Comparison of ENCODE assay signal across 8 mouse cellular contexts in the genomic region with DNA sequence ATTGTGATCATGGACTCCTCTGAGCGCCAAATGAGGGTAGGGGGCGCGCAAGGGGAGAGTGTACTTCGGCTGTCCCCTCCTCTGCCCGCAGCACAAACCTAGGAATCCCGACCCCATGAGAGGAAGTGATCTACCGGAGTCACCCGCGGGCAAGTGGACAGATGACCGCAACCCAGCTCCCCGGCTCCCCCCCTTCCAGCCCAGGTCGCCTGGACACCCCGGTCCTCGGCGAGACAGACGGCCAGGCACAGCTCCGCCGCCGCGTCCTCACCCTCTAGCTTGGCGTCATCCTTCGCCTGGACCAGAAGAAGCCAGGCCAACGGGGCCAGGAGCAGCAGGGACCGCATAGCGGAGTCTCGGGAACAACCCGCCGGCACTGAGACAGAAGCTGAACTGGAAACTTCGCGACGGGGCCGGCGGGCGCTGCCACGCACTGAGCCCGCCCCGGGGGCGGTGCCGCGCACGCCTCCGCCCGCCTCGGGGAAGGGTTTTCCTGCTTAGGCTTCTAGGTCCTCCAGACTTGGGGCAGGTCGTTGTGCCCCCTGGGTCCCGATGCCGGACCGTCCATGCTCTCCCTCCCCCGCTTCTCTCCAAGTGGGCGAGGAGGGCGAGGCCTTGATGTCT. TPM values are rescaled to one million over a fixed set of nuclear protein-coding genes. Genes with fewer than 3 reads are reported as not detected.
DNase-seq lines count a peak whose midpoint lies in the region; ATAC-seq and TF ChIP-seq lines count a peak whose summit lies in the region.

A gene (minus strand): TSS at position 437 of the 624 bp plus-strand sequence.

- peak; percentile 48; the same call in 1 of the 2 replicates for ATAC-seq in erythroblast, adult 5-6 weeks (replicated peaks; ENCODE audit: low FRiP score, poor library complexity, severe bottlenecking)
- ATAC-seq in limb, embryonic 13.5 days (ENCODE audit: low FRiP score, low read depth), result peak; percentile 74
- peak; percentile 41 for ATAC-seq in midbrain, embryonic 14.5 days (ENCODE audit: low FRiP score, low TSS enrichment)

- peak within 1 kb of the TSS; percentile 48 for H3K4me3 ChIP-seq in C2C12 (ENCODE audit: insufficient read depth, poor library complexity, severe bottlenecking)
- H3K4me3 ChIP-seq in bone marrow macrophage, adult 2 months (ENCODE audit: insufficient read depth, low read length), result peak within 1 kb of the TSS; percentile 97
- H3K4me3 ChIP-seq in limb, embryonic 13.5 days, result peak within 1 kb of the TSS; percentile 80
- peak within 1 kb of the TSS; percentile 48 for H3K4me3 ChIP-seq in midbrain, embryonic 14.5 days (replicated peaks; ENCODE audit: low read depth, low read length)
- peak within 1 kb of the TSS; percentile 97 for H3K4me3 ChIP-seq in spleen, adult 2 months (ENCODE audit: extremely low read depth, insufficient read depth, insufficient read length)

- H3K36me3 ChIP-seq in C2C12 (ENCODE audit: control insufficient read depth, insufficient read depth), result no peaks in the 10 kb centered on the region
- H3K36me3 ChIP-seq in limb, embryonic 13.5 days, result peaks cover 4% of the 10 kb centered on the region
- H3K36me3 ChIP-seq in midbrain, embryonic 14.5 days (ENCODE audit: control insufficient read depth, insufficient read depth, low read length), result no peaks in the 10 kb centered on the region
- H3K36me3 ChIP-seq in spleen, adult 2 months (ENCODE audit: control insufficient read depth, insufficient read depth, low read length), result no peaks in the 10 kb centered on the region

- H3K27ac ChIP-seq in bone marrow macrophage, adult 2 months (ENCODE audit: insufficient read depth, low read depth, low read length), result peak within 1 kb of the TSS; percentile 98
- peak within 1 kb of the TSS; percentile 87 for H3K27ac ChIP-seq in limb, embryonic 13.5 days
- H3K27ac ChIP-seq in midbrain, embryonic 14.5 days (replicated peaks; ENCODE audit: low read depth, low read length), result no peak within 1 kb of the TSS
- H3K27ac ChIP-seq in spleen, adult 2 months (ENCODE audit: insufficient read depth, low read length), result peak within 1 kb of the TSS; percentile 60; the same call in 1 of the 2 replicates

- H3K79me2 ChIP-seq in C2C12 (ENCODE audit: control insufficient read depth, insufficient read depth), result peaks cover 23% of the 10 kb centered on the region

- peaks cover 4% of the 10 kb centered on the region for H3K79me3 ChIP-seq in C2C12 (ENCODE audit: low read depth)

- no peaks in the 10 kb centered on the region for H3K9me3 ChIP-seq in limb, embryonic 13.5 days
- no peaks in the 10 kb centered on the region for H3K9me3 ChIP-seq in midbrain, embryonic 14.5 days (ENCODE audit: control insufficient read depth, low read length)

- TF ChIP-seq CTCF in C2C12 (IDR thresholded peaks at IDR 0.05; ENCODE audit: control insufficient read depth, insufficient read depth, insufficient read length), result no peak
- no peak for TF ChIP-seq CTCF in bone marrow macrophage, adult 2 months (IDR thresholded peaks at IDR 0.05; ENCODE audit: low read depth, low read length)
- TF ChIP-seq CTCF in spleen, adult 2 months (IDR thresholded peaks at IDR 0.05; ENCODE audit: extremely low read depth, insufficient read depth, insufficient read length, insufficient replicate concordance), result no peak

- peak within 1 kb of the TSS; percentile 78 for H3K4me2 ChIP-seq in limb, embryonic 13.5 days (replicated peaks)
- H3K4me2 ChIP-seq in midbrain, embryonic 14.5 days (ENCODE audit: low read length), result peak within 1 kb of the TSS; percentile 67

- DNase-seq in heart, adult 9 months (ENCODE audit: low spot score in 2 of 2), result peak; percentile 92
- DNase-seq in kidney, adult 9 months, result peak; percentile 87
- DNase-seq in midbrain, embryonic 14.5 days, result peak; percentile 79
- peak; percentile 21 to 76 for DNase-seq in spleen, adult 2 months (ENCODE audit: low read depth in 1 of 2, low spot score in 2 of 2)

- peak within 1 kb of the TSS; percentile 92 for H3K9ac ChIP-seq in limb, embryonic 13.5 days
- peak within 1 kb of the TSS; percentile 41 for H3K9ac ChIP-seq in midbrain, embryonic 14.5 days (replicated peaks; ENCODE audit: low read length)

- no peaks in the 10 kb centered on the region for H3K27me3 ChIP-seq in C2C12 (ENCODE audit: control insufficient read depth, insufficient read depth, insufficient read length)
- no peaks in the 10 kb centered on the region for H3K27me3 ChIP-seq in limb, embryonic 13.5 days
- H3K27me3 ChIP-seq in midbrain, embryonic 14.5 days (ENCODE audit: control insufficient read depth, insufficient read depth, low read length), result 0 out of 2 replicates have a peak, but pooled peaks cover 3% of the 10 kb centered on the region
- no peaks in the 10 kb centered on the region for H3K27me3 ChIP-seq in spleen, adult 2 months (ENCODE audit: control insufficient read depth, insufficient read depth, low read length)

- peaks cover 52% of the 10 kb centered on the region for H3K4me1 ChIP-seq in bone marrow macrophage, adult 2 months (ENCODE audit: control insufficient read depth, insufficient read depth, low read length)
- peaks cover 67% of the 10 kb centered on the region for H3K4me1 ChIP-seq in limb, embryonic 13.5 days
- peaks cover 5% of the 10 kb centered on the region for H3K4me1 ChIP-seq in midbrain, embryonic 14.5 days (ENCODE audit: control insufficient read depth, insufficient read depth, low read length)
- H3K4me1 ChIP-seq in spleen, adult 2 months (ENCODE audit: control insufficient read depth, insufficient read depth, insufficient read length), result peaks cover 6% of the 10 kb centered on the region; the same call in 1 of the 2 replicates

- H3ac ChIP-seq in C2C12 (ENCODE audit: control insufficient read depth, insufficient read length, low read depth), result peak within 1 kb of the TSS; percentile 84

- TF ChIP-seq POLR2A in bone marrow macrophage, adult 2 months (IDR thresholded peaks at IDR 0.05; ENCODE audit: borderline replicate concordance, low read depth, low read length), result no peak; the same call in 1 of the 2 replicates
- no peak for TF ChIP-seq POLR2A in spleen, adult 2 months (IDR thresholded peaks at IDR 0.05; ENCODE audit: low read depth, low read length)

- under 1% methylated on average over 51 of the region's 51 CpGs for WGBS in limb, embryonic 13.5 days
- WGBS in midbrain, embryonic 14.5 days, result under 1% methylated on average over 51 of the region's 51 CpGs
- 2% methylated on average over 51 of the region's 51 CpGs for WGBS in spleen, adult 2 months

TF ChIP-seq in C2C12, 6 proteins besides CTCF, POLR2A, EP300 and RAD21:
- TF ChIP-seq MYOG (IDR thresholded peaks at IDR 0.05; ENCODE audit: control insufficient read depth, extremely low read depth, insufficient read length) (no peak), MYOD1 (IDR thresholded peaks at IDR 0.05; ENCODE audit: control insufficient read depth, insufficient read length, low read depth) (no peak), MAX (IDR thresholded peaks at IDR 0.05) (no peak), CEBPB (IDR thresholded peaks at IDR 0.05; ENCODE audit: low read depth) (no peak), FOSL1 (IDR thresholded peaks at IDR 0.05; ENCODE audit: insufficient read depth, low read length, poor library complexity, severe bottlenecking) (no peak), USF1 (IDR thresholded peaks at IDR 0.05; ENCODE audit: low read depth) (no peak)

RNA-seq across cellular contexts. Expression of the gene that starts here (rescaled TPM):
- polyA plus RNA-seq in C2C12 (2012; fragmentation: generic; extraction: Trizol), result 49.2 TPM
- 95.3 and 101 TPM in 2 replicates for polyA plus RNA-seq in bone marrow macrophage, adult 2 months (2012; ENCODE audit: insufficient read depth, insufficient read length, missing spikeins)
- total RNA-seq in erythroblast, adult 5-6 weeks (2015; ENCODE audit: low replicate concordance), result 1.5 and 2.1 TPM in 2 replicates
- total RNA-seq in erythroblast, adult 5-6 weeks (2017; ENCODE audit: low replicate concordance), result 2.4 and 2.6 TPM in 2 replicates
- 78.2 and 82.8 TPM in 2 replicates for polyA plus RNA-seq in limb, embryonic 13.5 days (2015; fragmentation: Nextera tagmentation; extraction: Ambion mirVana)
- polyA plus RNA-seq in midbrain, embryonic 14.5 days (2014; fragmentation: Nextera tagmentation; extraction: Ambion mirVana), result 13.5 and 20.7 TPM in 2 replicates
- polyA plus RNA-seq in spleen, adult 2 months (2012; rRNA removed), result 16.2 and 16.7 TPM in 2 replicates
